Mouse (Mus musculus) cerebellum, adult 11 months (tissue): ENCODE measurements around the gene Olig3.

ENCODE experiments used
- DNase-seq: peaks from one replicate; pipeline ENCODE4 v3.0.0; 2022

Gene Olig3

GRCm38 (mm10) chr10:19356071-19356583, at the start of gene Olig3:
Gene Olig3, plus strand, starts transcription at chr10:19356533.
- DNase-seq: no peak

GRCm38 (mm10) chr10:19309681-19310395, 46.5 kb upstream of the Olig3 start:
- DNase-seq: no peak

- no peak for DNase-seq
These were observed 45.9 kb upstream of the Olig3 start for GRCm38 (mm10) chr10:19310471-19310870.

- no peak for DNase-seq
These were observed 38.1 kb upstream of the Olig3 start for GRCm38 (mm10) chr10:19317962-19318812.

- DNase-seq: no peak
These were observed 34.6 kb upstream of the Olig3 start for GRCm38 (mm10) chr10:19321781-19322180.

- no peak for DNase-seq
These were observed 27.0 kb upstream of the Olig3 start for GRCm38 (mm10) chr10:19329191-19329777.

GRCm38 (mm10) chr10:19333425-19333824, 22.9 kb upstream of the Olig3 start:
- DNase-seq: no peak

- no peak for DNase-seq
These were observed 17.4 kb upstream of the Olig3 start for GRCm38 (mm10) chr10:19338695-19339630.

- no peak for DNase-seq
These were observed 12.3 kb upstream of the Olig3 start for GRCm38 (mm10) chr10:19344039-19344438.

GRCm38 (mm10) chr10:19349326-19349725, 7.0 kb upstream of the Olig3 start:
- no peak for DNase-seq

- no peak for DNase-seq
These were observed 4.1 kb upstream of the Olig3 start for GRCm38 (mm10) chr10:19352006-19352877.

GRCm38 (mm10) chr10:19352878-19353301, 3.4 kb upstream of the Olig3 start:
- no peak for DNase-seq

GRCm38 (mm10) chr10:19353631-19354030, 2.7 kb upstream of the Olig3 start:
- DNase-seq: no peak

- DNase-seq: no peak
These were observed 2.2 kb upstream of the Olig3 start for GRCm38 (mm10) chr10:19354146-19354545.

GRCm38 (mm10) chr10:19355076-19355475, 1.3 kb upstream of the Olig3 start:
- no peak for DNase-seq

GRCm38 (mm10) chr10:19356720-19357641, 648 bp downstream of the Olig3 start:
- no peak for DNase-seq

- DNase-seq: no peak
These were observed 1.5 kb downstream of the Olig3 start for GRCm38 (mm10) chr10:19357848-19358247.

GRCm38 (mm10) chr10:19360446-19361300, 4.3 kb downstream of the Olig3 start:
- no peak for DNase-seq
